Mouse (Mus musculus) ovary, postnatal 10 days (tissue): ENCODE data around the gene Borcs5.

Source experiments
- DNase-seq: peaks from one replicate; pipeline ENCODE4 v3.0.0; 2022; ENCODE audit warnings: low spot score

Gene Borcs5

DNA sequence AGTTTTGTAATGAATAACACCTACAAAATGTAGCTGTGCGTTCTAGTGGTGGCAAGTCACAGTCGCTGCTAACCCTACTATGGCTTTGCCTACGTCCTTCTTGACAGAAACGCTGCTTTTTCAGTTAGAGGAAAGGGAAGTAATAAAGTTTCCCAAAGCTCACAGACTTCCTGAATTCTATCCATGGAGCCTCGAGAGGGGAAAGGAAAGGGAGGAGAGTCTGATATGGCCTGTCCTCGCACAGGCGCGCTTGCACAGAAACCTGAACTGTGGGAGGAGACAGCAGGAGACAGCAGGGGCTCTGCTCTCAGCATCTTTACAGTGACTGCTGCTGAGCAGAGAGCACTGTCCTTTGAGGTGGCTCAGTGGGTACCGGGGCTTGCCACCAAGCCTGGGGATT, 8.9 kb upstream of the Borcs5 start:
- DNase-seq = no peak

DNA sequence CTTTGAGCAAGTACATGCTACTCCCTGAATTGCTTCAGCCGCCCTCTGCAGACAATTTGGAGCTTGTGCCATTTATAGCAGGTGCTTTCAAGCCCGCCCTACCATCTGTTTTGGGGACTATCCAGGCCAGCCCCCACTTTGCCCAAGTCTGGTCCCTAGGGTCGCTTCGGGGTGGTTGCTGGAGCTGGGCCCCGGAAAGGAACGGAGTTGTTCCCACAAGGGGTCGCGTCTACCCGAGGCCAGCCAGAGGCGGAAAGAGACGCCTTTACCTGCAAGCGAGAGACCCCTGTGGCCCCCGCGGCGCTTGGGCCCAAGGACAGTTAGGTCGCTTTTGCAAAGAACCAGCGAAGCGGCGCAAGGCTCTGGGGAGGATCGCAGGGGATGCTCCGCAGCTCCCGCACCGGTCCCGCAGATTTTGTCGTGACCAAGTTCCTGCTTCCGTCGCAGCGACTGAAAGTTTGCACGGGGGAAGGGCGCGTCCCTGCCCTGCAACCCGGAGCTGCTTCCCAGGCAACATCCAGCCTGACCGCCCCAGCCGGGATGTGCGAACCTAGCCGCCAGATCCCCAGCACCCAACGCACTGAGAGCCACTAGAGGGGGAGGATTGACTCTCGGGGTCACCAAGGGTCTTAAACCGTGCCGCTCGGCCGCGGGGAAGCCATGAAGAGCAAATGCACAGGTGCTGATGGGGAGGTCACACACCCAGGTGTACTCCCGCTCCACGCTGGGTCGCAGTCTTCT, 7.2 kb upstream of the Borcs5 start, which contains the start of gene Mansc1:
Gene Mansc1 (minus strand): TSS at position 542 of the 741 bp plus-strand sequence.
- peak; percentile 26 for DNase-seq

DNA sequence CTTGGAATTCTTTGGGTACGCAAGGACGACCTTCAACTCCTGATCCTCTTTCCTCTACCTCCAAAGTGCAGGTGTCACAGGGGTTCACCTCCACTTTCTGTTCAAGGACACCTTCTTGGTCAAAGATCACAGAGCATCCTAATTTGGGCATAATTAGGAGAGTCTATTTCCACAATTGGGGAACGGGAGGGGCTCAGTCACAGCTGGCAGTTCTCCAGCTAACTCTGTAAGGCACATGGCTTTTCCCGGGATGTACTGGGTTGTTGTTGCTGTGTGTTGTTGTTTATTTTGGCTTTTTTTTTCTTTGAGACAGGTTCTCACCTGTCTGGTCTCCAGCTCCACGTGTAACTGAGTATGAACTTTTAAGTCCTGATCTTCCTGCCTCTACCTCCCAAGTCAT, 6.6 kb upstream of the Borcs5 start:
- no peak for DNase-seq

DNA sequence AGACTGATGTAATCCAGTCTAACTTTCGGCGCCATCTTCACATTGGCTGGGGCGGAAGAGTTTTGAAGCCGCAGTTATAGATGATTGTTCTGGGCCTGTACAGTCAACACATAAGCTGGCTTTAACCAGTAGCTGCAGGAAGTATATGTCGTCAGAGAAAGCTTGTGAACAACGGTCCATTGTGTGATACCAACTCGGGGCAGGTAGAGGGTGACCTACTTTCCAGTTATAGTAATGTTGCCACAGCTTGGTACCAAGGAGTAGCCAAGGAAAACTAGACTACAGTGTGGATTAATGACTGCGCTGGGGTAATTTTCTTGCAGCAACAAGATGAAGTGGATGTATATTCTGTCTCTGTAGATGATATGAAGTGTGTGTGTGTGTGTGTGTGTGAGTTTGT, 5.8 kb upstream of the Borcs5 start:
- DNase-seq = no peak

DNA sequence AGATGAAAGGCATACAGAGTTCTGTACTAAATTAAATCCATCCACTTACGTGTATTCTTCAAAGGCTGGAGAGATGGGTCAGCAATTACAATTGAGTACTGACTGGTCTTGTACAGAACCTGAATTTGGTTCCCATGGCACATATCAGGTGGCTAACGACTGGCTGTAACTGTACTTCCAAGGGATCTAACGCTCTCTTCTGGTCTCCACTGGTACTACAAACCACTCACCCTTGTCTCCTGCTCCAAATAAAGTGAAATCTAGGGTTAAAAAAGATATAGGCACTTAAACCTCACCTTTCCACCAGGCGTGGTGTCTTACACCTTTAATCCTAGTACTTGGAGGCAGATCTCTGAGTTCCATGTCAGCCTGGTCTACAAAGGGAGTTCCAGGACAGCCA, 2.8 kb upstream of the Borcs5 start:
- no peak for DNase-seq

DNA sequence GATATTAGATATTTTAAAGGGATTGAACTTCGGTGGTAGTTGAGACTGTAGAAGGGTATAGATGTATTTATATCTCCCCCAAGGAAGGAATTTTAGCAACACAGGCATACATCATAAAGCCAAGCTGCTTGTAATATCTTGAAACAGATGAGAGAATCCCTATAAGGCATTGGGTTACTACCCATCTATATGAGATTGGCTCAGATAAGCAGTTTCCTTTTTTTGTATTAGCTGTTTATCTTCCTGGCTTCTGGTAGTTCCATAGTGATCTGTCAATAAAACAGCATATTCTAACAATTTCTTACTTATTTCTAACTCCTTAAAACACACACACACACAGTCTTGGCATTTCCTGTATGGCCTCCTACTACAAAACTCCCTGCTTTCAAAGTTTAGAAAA, 590 bp downstream of the Borcs5 start:
- no peak for DNase-seq

DNA sequence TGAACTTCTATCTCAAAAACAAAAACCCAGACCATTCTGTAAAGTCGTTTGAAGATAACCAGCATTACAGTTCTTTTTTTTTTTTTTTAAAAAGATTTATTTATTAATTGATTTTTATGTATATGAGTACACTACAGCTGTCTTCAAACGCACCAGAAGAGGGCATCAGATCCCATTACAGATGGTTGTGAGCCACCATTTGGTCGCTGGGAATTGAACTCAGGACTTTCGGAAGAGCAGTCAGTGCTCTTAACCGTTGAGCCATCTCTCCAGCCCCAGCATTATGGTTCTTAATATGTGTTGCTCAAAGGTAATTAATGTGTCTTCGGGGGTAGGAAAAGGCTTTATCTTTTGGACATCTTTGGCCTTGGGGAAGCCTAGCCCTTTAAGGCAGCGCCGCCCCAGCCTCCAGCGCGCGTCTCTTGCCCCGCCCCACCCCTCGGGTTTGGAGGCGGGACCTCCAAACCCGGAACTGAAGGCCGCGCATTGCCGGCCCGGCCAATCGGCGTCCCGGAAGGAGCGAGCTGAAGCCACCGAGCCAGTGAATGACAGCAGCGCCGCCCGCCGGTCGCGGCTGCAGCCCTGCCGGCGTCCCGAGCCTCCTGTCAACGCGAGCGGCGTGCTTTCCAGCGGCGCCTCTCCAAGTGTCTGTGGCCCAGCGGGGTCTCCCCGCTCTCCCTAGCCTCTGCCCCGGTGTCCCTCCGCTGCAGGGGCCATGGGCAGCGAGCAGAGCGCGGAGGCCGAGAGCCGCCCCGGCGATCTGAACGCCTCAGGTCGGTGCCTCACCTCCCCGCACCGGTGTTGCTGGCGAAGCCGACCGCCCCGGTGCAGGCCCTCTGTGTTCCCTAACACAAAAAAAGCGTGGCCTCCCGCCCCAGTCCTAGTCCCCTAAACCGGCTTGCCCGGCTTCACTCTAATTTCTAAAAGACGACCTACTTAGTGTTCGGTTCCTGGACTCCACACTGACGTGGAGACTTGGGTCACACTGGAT, 1.5 kb downstream of the Borcs5 start:
- DNase-seq = peak; percentile 72

DNA sequence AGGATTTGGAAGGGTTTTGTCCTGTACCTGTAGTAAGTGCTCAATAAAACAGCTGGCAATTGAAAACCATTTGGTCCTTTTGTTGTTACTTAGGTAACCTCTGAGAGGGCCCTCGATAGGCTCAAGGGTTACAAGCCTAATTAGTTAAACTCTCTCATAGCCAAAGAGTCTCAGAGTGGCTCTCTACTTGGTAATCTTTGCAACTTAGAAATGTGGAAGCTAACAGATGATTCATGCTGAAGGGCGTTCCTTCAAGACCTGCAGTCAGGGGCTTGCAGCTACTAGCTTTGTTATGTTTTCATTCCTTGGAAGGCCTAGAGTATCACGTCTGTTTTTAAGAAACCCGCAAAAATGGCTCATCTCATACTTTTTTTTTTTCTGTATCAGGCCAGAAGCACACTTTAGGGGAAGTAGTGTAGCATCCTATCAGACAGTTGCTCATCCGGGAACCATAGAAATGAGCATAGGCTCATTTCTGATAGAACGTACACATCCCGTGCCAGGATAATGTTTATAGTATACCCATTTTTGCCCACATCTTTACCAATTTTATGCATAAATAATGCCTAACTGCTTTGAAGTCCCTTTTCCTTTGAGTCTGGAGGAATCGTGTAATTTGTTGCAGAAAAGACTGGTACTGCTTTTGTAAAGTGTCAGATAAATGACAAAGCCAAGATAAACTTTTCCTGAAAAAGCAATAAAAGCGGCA, 2.6 kb downstream of the Borcs5 start:
- DNase-seq = no peak

DNA sequence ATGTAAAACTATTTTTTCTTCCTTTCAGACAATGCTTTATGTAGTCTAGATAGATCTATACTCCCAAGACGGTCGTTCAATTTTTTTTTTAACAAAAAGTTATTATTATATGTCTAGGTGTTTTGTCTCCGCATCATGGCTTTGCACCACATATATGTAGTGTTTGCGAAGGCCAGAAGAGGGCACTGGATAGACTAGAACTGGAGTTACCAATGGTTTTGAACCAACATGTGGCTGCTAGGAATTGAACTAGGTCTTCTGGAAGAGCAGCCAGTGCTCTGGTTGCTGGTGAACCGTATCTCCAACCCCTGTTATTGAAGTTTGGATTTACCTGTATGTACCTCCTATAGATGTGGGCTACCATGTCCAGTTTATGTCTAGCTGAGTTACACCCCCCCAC, 4.0 kb downstream of the Borcs5 start:
- DNase-seq = no peak

DNA sequence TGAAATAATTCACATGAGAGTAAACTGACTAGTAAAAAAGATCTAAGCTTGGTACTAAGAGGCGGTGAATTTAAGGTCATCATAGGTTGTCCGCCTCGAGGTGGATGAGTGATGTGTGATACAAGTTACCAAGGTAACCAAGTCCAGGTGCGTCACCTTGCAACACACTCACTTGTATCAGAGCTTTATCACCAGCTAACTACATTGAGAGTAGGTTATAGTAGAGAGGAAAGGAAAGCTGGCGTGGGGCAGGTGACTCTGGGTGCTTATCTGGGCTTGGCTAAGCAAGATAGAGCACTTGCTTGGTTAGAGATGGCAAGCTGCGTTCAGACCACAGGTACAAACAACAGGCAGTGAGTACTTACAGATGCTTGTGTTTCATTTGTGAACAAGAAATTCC, 7.5 kb downstream of the Borcs5 start:
- DNase-seq = no peak

DNA sequence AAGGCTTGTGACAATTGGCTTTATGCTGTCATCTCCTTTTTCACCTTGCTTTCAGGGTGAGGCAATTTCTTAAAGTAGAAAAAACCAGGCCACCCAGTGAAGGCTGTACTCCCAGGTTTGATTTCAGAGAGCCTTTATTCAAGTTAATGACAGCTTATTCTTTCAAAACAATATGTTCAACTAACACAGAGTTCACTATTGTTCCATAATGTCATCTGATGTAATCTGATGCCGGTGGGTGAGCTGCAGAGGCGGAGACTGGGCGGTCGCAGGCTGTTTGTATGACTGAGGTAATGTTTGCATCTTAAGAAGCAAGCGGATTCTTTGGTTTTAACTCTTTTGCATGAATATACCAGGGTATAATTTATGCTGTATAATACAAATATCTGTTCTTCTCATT, 8.3 kb downstream of the Borcs5 start:
- no peak for DNase-seq

DNA sequence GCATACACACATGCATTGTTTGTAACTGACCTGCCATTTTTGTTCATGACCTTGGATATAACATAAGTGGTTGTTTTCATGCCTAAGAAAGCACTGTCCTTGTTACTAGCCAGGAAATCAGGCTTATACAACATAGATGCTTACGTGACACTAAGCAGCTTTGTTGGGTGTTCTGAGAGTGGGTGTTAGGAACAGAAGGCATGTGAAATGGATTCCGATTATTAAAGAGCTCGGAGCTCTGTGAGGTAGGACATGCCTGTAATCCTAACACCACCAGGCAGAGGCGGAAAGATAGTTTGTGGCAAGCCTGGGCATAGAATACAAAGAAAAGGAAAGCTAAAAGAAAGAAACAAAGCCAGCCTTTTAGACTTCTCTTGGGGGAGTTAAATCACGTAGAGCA, 9.0 kb downstream of the Borcs5 start:
- no peak for DNase-seq

DNA sequence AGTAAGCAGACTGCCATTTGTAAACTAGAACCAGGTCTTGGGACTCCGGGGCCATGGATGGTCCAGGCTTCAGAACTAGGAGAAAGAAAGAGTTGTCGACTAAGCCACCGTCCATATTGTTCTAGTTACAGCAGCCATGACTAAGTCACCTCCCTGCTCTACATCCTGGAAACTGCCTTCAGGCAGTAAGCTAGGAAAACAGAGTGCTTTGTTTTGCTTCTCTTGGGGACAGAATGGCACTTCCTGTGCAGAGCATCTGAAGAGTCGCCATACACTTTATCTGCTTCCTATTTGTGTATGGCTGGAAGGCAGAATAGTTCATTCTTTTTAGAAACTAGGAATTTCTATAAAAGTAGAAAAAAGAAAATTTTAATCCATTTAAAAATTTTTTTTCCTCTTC, 17.2 kb downstream of the Borcs5 start:
- DNase-seq = no peak

DNA sequence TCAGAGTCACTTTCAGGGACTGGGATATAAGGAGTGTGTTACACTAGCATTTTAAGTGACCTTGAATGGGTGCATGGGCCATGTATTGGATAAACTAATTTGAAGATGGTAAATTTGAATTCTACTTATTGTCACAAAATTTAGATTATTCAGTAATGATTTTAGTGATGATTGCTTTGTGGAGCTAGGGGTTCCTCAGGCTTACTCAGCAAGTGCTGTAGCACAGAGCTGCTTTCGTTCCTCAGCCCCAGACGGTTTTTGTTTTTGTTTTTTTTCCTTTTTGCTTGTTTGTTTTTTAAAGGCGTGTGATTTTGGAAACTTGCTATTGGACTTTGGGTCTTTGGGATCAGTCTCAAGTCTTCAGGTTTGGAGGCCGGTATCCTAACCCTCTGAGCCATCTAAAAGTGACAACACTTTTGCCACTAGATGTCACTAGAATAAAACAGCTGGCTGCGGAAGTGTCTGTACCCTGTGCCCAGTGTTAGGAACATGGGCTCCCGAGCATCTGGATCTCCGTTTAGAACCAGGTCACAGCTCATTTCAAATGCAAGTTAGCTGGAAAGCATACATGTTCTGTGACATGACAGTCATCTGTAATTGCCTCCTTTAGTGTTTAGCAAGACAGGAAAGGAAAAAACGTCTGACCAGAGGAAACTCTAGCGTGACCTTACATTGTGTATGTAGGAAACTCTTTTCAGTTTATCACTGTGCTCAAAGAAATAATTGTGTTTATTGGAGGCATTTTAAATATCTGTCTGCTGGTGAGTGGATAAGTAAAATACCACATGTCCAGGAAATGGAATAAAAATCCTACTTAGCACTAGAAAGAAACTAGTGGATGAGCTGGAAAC, 20.0 kb downstream of the Borcs5 start:
- no peak for DNase-seq

DNA sequence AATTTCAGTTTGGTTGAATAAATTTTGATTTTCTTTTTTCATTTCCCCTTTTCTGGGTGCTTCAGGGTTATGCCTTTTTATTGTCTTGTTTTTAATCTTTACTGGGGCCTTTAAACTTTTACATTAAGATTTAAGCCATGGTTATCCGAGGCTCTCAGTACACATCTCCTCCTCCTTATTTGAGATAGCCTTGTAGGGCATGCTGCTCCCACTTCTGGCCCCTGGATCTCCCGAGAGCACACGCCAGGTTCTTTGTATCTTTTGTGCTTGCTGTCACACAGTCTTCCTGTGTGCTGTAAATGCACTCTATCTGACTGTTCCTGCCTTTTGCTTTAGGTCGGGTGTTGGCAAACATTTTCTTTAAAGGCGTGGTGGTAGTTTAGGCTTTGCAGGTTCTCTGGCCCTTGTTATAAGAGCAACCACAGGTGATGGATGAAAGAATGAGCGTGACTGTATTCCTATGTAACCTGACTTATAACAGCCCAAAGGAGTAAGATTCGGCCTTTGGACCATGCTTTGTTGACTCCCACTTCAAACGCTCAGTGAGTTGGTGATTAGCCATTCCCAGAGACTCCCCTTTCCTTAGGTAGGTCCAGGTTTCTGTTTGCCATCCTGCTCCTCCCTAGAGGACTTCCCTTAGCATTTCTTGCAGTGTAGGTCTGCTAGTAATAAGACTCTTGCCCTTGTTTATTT, 21.6 kb downstream of the Borcs5 start:
- DNase-seq = no peak

DNA sequence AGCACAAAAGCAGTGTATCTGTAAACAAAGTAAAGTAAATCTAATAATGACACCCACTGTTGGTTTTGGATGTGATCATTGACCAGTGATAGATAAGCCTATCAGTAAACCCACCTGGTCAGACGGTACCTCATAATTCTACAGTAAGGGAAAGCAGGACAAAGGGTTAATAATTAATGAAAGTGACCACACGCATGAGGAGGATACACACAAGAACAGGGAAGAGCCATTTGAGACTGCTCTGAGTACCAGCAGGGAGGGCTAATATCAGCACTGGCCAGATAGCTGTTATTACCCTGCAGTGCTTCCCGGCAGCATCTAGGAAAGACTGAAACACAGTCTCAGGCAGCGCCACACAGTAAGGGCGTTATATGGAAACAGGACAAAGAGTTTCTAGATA, 25.3 kb downstream of the Borcs5 start:
- no peak for DNase-seq

DNA sequence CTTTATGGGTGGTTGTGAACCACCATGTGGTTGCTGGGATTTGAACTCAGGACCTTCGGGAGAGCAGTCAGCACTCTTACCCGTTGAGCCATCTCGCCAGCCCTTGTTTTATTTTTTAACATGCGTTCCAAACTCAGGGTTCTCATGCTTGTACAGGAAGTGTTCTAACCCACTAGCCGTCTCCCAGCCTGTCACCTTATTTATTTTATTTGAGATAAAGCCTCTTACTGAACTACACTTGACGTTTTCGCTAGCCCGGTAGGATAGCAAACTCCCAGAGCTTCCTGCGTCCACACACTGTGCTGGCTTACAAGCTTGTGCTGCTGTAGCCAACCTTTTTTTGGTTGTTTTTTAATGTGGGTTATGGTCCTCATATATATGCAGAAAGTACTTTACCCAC, 26.5 kb downstream of the Borcs5 start:
- DNase-seq = no peak

DNA sequence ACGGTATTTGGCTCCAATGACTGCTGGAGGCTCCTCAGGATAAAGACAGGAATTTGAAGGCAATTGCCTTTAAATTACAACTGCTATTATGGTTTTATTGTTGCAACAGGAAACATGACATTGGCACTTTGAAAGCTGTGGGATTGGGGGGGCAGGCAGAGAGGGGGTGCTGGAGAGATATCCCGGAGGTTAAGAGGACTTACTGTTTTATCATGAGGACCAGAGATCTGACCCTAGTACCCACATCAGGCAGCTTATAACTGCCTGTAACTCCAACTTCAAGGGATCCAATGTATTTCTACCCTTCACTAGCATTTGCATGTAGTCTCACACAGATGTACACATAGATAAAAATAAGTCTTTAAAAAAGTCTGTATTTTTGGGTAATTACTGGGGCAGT, 29.2 kb downstream of the Borcs5 start:
- DNase-seq = no peak

DNA sequence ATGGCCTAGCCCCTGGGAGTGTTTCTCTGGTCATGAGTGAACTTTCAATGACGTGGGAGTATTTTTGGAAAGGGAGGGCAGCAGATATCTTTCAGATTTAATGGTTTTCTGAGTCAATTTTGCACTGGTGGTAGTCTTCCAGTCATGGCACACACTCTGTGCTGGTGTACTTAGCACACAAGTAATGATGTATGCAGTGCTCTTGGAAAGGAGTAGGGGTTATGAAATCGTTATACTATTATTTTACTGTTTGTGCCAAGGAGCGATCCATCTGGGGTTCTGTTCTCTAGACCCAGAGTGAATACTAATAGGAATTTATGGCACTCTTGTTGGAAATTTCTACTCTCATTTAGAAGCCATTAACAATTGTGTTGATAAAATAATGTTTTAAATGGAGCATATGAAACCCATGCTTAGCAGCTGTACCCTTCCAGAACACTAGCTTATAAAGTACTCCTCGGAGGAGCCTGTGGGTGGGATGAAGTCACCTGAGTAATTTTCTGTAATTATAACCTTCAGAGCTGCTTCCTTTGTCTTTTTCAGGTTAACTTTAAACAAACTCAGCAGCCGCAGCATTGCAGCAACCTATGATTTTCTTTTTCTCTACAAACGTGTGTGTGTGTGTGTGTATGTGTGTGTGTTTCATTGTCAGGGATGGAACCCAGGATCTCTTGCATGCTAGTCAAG, 30.0 kb downstream of the Borcs5 start:
- no peak for DNase-seq

DNA sequence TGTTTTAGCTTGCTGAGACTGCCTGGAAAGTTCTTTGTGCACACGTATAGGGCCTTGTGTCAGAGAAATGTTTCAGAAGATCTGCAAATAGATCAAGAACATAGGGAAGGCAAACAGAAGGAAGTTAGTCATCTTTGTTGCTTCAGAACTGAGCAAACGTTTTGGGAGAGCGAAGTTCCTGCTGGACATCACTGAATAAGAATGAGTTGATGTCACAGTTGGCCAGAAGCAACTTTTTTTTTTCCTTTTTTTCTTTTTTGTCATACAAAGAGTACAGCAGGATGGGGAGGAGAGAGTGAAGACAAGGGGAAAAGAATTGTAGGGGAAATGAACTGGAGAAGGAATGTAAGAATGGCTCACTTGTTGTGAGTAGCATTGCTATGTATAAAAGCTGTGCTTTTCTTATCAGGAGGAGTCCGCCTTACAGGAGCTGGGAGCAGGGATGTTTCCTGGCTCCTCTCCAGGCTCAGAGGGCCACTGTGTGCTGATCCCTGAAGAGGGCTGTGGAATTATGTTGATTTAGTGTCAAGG, 31.6 kb downstream of the Borcs5 start:
- DNase-seq = no peak
